Mouse (Mus musculus): ENCODE results near the gene Trim2. TPM values are rescaled to one million over a fixed set of nuclear protein-coding genes. Genes with fewer than 3 reads are reported as not detected.
A peak's percentile ranks its signal among the peaks of the same experiment; 100 is the strongest.

Gene Trim2
- polyA plus RNA-seq, 1 experiment from 2014 or later, result 194 TPM

GRCm38 (mm10) chr3:84337585-84337984 is 30.9 kb upstream of the Trim2 start:
- Histone ChIP-seq H3K36me3 (no peaks in the 10 kb centered on the region), H3K27me3 (0 out of 2 replicates have a peak, but pooled peaks cover 3% of the 10 kb centered on the region), H3K9me3 (no peaks in the 10 kb centered on the region), H3K4me3 (no peak overlapping the region), H3K9ac (replicated peaks) (no peak overlapping the region), H3K4me1 (peaks cover 15% of the 10 kb centered on the region), H3K4me2 (replicated peaks) (no peak overlapping the region), H3K27ac (replicated peaks) (no peak overlapping the region)
- WGBS, result 49% methylated on average over 11 of the region's 11 CpGs
- no peak for ATAC-seq (replicated peaks)

GRCm38 (mm10) chr3:84336342-84336741 is 29.7 kb upstream of the Trim2 start:
- no peaks in the 10 kb centered on the region for H3K36me3 ChIP-seq
- 87% methylated on average over 12 of the region's 12 CpGs for WGBS
- no peak overlapping the region for H3K27ac ChIP-seq (replicated peaks)
- H3K27me3 ChIP-seq, result 0 out of 2 replicates have a peak, but pooled peaks cover 3% of the 10 kb centered on the region
- H3K9ac ChIP-seq (replicated peaks), result no peak overlapping the region
- no peak for ATAC-seq (replicated peaks)
- no peak overlapping the region for H3K4me3 ChIP-seq
- peaks cover 14% of the 10 kb centered on the region for H3K4me1 ChIP-seq
- H3K4me2 ChIP-seq (replicated peaks), result no peak overlapping the region
- no peaks in the 10 kb centered on the region for H3K9me3 ChIP-seq

- 40% methylated on average over 8 of the region's 8 CpGs for WGBS
- no peak overlapping the region for H3K9ac ChIP-seq (replicated peaks)
- H3K36me3 ChIP-seq, result no peaks in the 10 kb centered on the region
- no peak for ATAC-seq (replicated peaks)
- H3K4me3 ChIP-seq, result no peak overlapping the region
- peaks cover 6% of the 10 kb centered on the region for H3K4me1 ChIP-seq
- H3K4me2 ChIP-seq (replicated peaks), result peak overlapping the region; percentile 33
- H3K9me3 ChIP-seq, result no peaks in the 10 kb centered on the region
- H3K27me3 ChIP-seq, result 0 out of 2 replicates have a peak, but pooled peaks cover 3% of the 10 kb centered on the region
- H3K27ac ChIP-seq (replicated peaks), result no peak overlapping the region
Measured at GRCm38 (mm10) chr3:84335421-84336073, 28.9 kb upstream of the Trim2 start.

GRCm38 (mm10) chr3:84334771-84335420 is 28.2 kb upstream of the Trim2 start:
- Histone ChIP-seq H3K36me3 (no peaks in the 10 kb centered on the region), H3K4me1 (peaks cover 6% of the 10 kb centered on the region), H3K4me2 (replicated peaks) (peak overlapping the region; percentile 33), H3K27me3 (0 out of 2 replicates have a peak, but pooled peaks cover 3% of the 10 kb centered on the region), H3K9ac (replicated peaks) (no peak overlapping the region), H3K27ac (replicated peaks) (no peak overlapping the region), H3K9me3 (no peaks in the 10 kb centered on the region), H3K4me3 (peak overlapping the region; percentile 16; the same call in 1 of the 2 replicates)
- ATAC-seq (replicated peaks), result no peak
- WGBS, result 10% methylated on average over 20 of the region's 20 CpGs

- Histone ChIP-seq H3K27ac (replicated peaks) (no peak overlapping the region), H3K4me3 (no peak overlapping the region), H3K9ac (replicated peaks) (no peak overlapping the region), H3K36me3 (no peaks in the 10 kb centered on the region), H3K27me3 (0 out of 2 replicates have a peak, but pooled peaks cover 3% of the 10 kb centered on the region), H3K4me2 (replicated peaks) (no peak overlapping the region), H3K9me3 (no peaks in the 10 kb centered on the region), H3K4me1 (peaks cover 6% of the 10 kb centered on the region)
- ATAC-seq (replicated peaks), result no peak
- WGBS, result 52% methylated on average over 22 of the region's 22 CpGs
Measured at GRCm38 (mm10) chr3:84333400-84334349, 27.0 kb upstream of the Trim2 start.

- 0 out of 2 replicates have a peak, but pooled peaks cover 3% of the 10 kb centered on the region for H3K27me3 ChIP-seq
- H3K4me3 ChIP-seq, result no peak overlapping the region
- no peaks in the 10 kb centered on the region for H3K36me3 ChIP-seq
- no peak overlapping the region for H3K9ac ChIP-seq (replicated peaks)
- H3K9me3 ChIP-seq, result no peaks in the 10 kb centered on the region
- WGBS, result 87% methylated on average over 2 of the region's 2 CpGs
- ATAC-seq (replicated peaks), result no peak
- H3K4me1 ChIP-seq, result peaks cover 3% of the 10 kb centered on the region; the same call in 1 of the 2 replicates
- no peak overlapping the region for H3K27ac ChIP-seq (replicated peaks)
- H3K4me2 ChIP-seq (replicated peaks), result no peak overlapping the region
Measured at GRCm38 (mm10) chr3:84330210-84330609, 23.5 kb upstream of the Trim2 start.

- WGBS, result 88% methylated on average over 12 of the region's 12 CpGs
- Histone ChIP-seq H3K9me3 (no peaks in the 10 kb centered on the region), H3K4me1 (no peaks in the 10 kb centered on the region), H3K4me2 (replicated peaks) (no peak overlapping the region), H3K27ac (replicated peaks) (no peak overlapping the region), H3K9ac (replicated peaks) (no peak overlapping the region), H3K4me3 (no peak overlapping the region), H3K36me3 (no peaks in the 10 kb centered on the region), H3K27me3 (no peaks in the 10 kb centered on the region)
- no peak for ATAC-seq (replicated peaks)
Measured at GRCm38 (mm10) chr3:84324967-84325441, 18.3 kb upstream of the Trim2 start.

GRCm38 (mm10) chr3:84324478-84324877 is 17.8 kb upstream of the Trim2 start:
- no peak overlapping the region for H3K4me3 ChIP-seq
- WGBS, result 32% methylated on average over 3 of the region's 3 CpGs
- no peaks in the 10 kb centered on the region for H3K36me3 ChIP-seq
- H3K9me3 ChIP-seq, result no peaks in the 10 kb centered on the region
- H3K4me2 ChIP-seq (replicated peaks), result no peak overlapping the region
- H3K27ac ChIP-seq (replicated peaks), result no peak overlapping the region
- no peak for ATAC-seq (replicated peaks)
- no peaks in the 10 kb centered on the region for H3K27me3 ChIP-seq
- H3K9ac ChIP-seq (replicated peaks), result no peak overlapping the region
- no peaks in the 10 kb centered on the region for H3K4me1 ChIP-seq

GRCm38 (mm10) chr3:84324000-84324399 is 17.3 kb upstream of the Trim2 start:
- Histone ChIP-seq H3K9me3 (no peaks in the 10 kb centered on the region), H3K27me3 (no peaks in the 10 kb centered on the region), H3K4me1 (no peaks in the 10 kb centered on the region), H3K36me3 (no peaks in the 10 kb centered on the region), H3K9ac (replicated peaks) (no peak overlapping the region), H3K4me3 (no peak overlapping the region), H3K4me2 (replicated peaks) (no peak overlapping the region), H3K27ac (replicated peaks) (no peak overlapping the region)
- WGBS, result 50% methylated on average over 6 of the region's 6 CpGs
- ATAC-seq (replicated peaks), result no peak

GRCm38 (mm10) chr3:84319504-84319903 is 12.8 kb upstream of the Trim2 start:
- ATAC-seq (replicated peaks), result no peak
- Histone ChIP-seq H3K9me3 (no peaks in the 10 kb centered on the region), H3K9ac (replicated peaks) (no peak overlapping the region), H3K27me3 (no peaks in the 10 kb centered on the region), H3K4me3 (no peak overlapping the region), H3K36me3 (no peaks in the 10 kb centered on the region), H3K4me2 (replicated peaks) (no peak overlapping the region), H3K4me1 (peaks cover 15% of the 10 kb centered on the region), H3K27ac (replicated peaks) (no peak overlapping the region)
- WGBS, result 80% methylated on average over 3 of the region's 3 CpGs

- H3K4me3 ChIP-seq, result no peak overlapping the region
- no peaks in the 10 kb centered on the region for H3K27me3 ChIP-seq
- no peak overlapping the region for H3K4me2 ChIP-seq (replicated peaks)
- no peak overlapping the region for H3K27ac ChIP-seq (replicated peaks)
- H3K4me1 ChIP-seq, result peaks cover 17% of the 10 kb centered on the region
- WGBS, result 91% methylated on average over 4 of the region's 4 CpGs
- ATAC-seq (replicated peaks), result no peak
- no peaks in the 10 kb centered on the region for H3K36me3 ChIP-seq
- H3K9me3 ChIP-seq, result no peaks in the 10 kb centered on the region
- H3K9ac ChIP-seq (replicated peaks), result no peak overlapping the region
Measured at GRCm38 (mm10) chr3:84318865-84319264, 12.2 kb upstream of the Trim2 start.
